Mouse (Mus musculus) heart, adult 9 months (tissue): ENCODE measurements at regions not wholly inside any gene's neighbourhood (a gene's known extent, or its start where the extent isn't known, plus 50 kb on each side); places are given as distances from the start of the nearest gene placed in this dataset.

ENCODE experiments used
- DNase-seq, 2 experiments: peaks; one replicate each; pipeline ENCODE4 v3.0.0; 2022; ENCODE audit warnings: low spot score in 2 of 2

DNA sequence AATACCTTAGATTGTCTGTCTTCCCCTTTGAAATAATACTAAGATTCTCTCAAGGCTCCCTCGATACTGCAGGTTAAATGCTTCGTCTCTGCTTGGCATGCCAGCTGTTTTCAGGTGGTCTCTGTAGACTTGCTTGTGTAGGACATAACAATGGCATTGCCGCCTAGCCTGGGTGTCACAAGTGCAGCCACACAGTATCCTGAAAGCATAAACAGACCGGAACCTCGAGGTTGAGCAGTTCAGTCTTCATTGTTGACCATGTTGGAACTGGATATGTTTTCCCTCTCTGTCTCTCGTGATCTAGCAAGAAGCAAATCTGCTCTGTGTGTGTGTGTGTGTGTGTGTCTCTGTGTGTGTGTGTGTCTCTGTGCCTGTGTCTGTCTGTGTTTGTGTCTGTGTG is 675.4 kb upstream of the Tmem132c start:
- DNase-seq: no peak

DNA sequence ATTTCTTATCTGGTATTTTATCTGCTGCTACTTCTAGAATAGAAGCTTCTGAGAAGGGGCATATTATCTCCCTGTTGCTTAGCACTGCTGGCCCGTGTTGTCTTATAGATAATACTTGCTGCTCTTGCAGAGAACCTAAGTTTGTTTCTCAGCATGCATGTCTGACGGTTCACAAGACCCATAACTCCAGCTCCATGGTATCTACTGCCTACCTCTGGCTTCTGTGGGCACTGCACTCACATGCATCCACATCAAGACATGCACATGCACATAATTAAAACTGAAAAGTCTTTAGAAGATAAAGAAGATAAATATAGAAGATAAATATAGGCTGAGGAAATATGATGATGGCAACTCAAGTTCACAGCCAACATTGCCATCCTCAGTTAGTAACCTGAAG is 667.8 kb upstream of the Tmem132c start:
- no peak for DNase-seq

DNA sequence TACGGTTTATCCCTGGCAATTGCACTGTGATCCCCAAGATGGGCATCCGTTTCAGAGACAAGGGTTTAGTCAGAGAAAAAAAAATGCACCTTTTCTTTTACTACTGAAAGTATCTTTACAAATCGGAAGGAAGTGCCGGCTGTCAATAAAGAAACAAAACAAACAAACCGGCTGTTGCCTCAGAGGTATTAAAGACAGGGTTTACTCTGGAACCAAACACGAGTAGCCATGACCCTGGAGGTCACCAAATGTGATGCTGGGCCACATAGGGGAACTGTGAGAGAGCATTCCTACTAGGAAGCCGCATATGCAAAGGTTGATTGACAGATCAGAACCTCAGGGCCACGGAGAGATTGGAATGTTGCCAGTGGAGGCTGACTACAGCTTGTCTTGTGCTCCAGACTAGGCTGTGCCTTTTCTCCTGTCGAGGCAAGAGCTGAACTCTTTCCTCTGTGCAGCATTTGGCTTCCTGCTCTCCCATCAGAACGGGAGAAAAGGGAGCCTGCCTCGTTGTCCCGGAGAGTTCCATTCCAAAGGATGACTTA is 643.8 kb upstream of the Tmem132c start:
- DNase-seq: no peak

- DNase-seq: no peak
Observed at GRCm38 (mm10) chr5:126599561-126599960, 642.0 kb upstream of the Tmem132c start.

DNA sequence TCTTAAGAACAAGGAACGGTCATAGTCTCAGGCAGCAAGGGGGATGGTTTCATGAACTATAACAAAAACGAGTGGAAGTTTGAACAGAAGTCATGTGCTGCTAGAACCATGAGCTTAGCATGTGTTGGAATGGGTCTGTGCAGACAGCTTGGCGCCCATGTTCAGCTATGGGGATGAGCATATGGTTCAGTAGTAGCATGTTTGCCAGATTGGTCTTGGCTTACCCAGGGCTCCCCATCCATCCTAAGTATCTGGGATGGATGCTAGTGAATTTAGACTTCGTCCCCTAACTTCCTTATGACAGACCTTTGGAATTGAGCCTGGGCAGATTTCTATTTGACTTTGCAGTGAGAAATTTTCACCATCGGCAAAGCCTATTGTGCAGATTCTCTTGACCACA is 634.9 kb upstream of the Tmem132c start:
- DNase-seq: no peak

DNA sequence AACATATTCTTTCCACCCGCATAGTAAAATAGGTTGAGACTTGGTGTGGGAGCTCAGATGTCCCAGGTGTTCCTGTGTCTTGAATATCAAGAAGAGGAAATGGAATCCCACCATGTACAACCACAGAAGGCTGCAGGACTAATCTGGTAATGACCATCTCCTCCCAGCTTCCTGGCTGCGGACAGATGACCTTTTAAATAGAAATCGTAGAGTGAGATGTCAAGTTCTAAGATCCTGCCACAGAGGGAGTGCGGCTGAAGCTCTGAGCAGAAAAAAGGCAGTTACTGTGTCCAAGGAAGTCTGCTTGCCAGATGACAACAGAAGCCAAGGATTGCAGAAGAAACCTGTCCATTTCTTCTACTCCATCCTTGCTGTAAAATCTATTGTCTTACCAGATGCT is 629.0 kb upstream of the Tmem132c start:
- no peak for DNase-seq

DNA sequence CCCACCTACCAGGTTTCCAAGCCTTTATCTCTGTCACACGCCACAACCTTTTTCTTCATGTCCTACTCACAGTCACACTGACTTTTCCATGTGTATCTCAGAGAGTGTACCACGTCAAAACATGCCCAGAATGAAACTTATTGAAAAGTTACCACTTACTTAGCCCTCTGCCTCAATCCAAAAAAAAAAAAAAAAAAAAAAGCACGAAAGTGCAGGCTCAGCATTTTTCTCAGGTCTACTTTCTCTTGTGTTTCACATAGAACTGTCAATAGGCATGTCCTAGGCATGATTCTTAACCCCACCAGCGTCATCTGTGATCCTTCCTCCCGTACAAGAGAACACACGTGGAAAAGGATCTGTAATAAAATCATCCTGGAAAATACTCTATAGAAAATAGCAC is 619.1 kb upstream of the Tmem132c start:
- DNase-seq: no peak

DNA sequence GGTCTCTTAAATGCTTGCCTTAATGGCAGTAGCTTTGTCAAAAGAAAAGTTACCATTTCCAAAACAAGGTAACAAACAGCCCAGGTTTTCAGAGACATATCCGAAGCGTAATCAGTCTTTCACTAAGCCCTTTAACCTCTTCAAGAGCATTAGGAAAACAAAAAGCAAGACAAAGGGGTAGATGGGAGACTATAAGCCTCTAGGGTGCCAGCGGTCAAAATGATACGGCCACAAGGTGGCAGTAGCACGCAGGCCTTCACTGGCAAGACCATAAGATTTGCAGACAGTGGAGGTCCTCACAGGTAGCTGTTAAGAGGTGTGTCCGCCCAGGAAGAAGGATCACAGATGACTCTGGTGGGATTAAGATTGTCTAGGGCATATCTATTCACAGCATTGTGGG is 618.4 kb upstream of the Tmem132c start:
- no peak for DNase-seq

GRCm38 (mm10) chr5:126629826-126630225 is 611.8 kb upstream of the Tmem132c start:
- DNase-seq: no peak

- DNase-seq: no peak
Observed at GRCm38 (mm10) chr5:126650415-126650814, 591.2 kb upstream of the Tmem132c start.

- no peak for DNase-seq
Observed at GRCm38 (mm10) chr5:126651367-126651766, 590.2 kb upstream of the Tmem132c start.

GRCm38 (mm10) chr5:126662648-126663047 is 579.0 kb upstream of the Tmem132c start:
- DNase-seq: no peak

- DNase-seq: no peak
Observed at GRCm38 (mm10) chr5:126671156-126671555, 570.5 kb upstream of the Tmem132c start.

- no peak for DNase-seq
Observed at GRCm38 (mm10) chr5:126680262-126680661, 561.3 kb upstream of the Tmem132c start.

DNA sequence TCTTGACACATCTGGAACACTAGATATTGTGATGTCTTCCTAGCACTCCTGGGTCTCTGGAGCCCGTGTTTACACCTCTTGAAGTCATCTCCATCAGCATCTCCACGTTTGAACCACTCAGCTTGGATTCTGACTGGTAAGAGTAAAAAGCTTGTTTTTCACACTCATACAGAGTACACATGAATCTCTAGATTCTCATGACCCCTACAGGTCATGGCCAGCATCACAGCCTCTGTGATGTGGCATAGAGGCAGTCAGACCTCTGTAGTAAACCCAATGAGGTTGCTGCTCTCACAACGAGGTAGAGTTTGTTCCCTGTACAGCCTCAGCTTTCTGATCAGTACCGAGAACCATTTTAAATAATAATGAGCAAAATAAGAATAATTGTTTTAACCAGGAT is 542.3 kb upstream of the Tmem132c start:
- DNase-seq: no peak

- no peak for DNase-seq
Observed at GRCm38 (mm10) chr5:126703516-126704282, 537.9 kb upstream of the Tmem132c start.

DNA sequence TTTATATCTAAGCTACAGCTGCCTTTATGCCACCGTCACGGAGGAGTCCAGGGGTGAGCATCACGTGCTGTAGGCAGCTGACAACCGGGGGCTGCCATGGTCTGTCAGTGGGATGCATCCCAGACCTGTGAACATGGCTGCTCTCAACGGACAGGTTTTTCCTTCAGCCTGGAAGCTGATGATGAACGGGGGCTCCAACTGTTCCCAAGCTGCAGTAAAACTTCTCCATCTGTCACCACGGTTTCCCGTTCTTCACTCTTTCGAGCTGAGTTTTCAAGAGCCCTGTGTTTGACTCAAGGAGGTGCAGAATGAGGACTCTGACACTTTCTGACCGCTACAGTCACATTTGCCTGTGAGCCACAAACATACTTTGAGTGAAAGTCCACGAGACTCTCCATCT is 535.7 kb upstream of the Tmem132c start:
- no peak for DNase-seq

GRCm38 (mm10) chr5:126706701-126707100 is 534.9 kb upstream of the Tmem132c start:
- DNase-seq: no peak

GRCm38 (mm10) chr5:126714672-126715071 is 526.9 kb upstream of the Tmem132c start:
- DNase-seq: no peak

DNA sequence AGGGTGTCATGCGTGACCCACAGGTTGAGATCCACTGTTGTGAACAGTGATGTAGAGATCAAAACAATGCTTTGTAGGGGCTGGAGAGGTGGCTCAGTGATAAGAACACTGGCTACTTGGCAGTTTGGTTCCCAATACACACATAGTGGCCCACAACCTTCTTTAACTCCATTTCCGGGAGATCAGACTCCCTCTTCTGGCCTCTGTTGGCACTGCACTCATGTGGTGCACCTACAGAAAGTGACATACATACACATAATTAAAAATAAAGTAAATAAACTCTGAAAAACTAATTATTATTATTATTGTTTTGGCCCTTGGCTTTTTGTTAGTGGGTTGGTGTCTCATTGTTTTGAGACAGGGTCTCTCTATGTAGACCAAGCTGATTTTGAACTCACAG is 523.2 kb upstream of the Tmem132c start:
- DNase-seq: no peak

DNA sequence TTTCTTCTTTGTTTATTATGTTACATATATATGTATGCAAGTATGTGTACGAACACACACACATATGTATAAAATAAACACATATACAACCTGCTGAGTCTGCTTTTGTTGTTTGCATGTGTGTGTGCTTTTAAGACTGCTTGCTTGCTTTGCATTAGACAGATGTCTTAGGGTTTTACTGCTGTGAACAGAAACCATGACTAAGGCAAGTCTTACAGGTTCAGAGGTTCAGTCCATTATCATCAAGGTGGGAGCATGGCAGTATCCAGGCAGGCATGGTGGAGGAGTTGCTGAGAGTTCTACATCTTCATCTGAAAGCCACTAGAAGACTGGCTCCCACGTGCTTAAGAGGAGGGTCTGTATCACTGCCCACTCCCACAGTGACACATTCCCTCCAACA is 520.3 kb upstream of the Tmem132c start:
- DNase-seq: no peak

DNA sequence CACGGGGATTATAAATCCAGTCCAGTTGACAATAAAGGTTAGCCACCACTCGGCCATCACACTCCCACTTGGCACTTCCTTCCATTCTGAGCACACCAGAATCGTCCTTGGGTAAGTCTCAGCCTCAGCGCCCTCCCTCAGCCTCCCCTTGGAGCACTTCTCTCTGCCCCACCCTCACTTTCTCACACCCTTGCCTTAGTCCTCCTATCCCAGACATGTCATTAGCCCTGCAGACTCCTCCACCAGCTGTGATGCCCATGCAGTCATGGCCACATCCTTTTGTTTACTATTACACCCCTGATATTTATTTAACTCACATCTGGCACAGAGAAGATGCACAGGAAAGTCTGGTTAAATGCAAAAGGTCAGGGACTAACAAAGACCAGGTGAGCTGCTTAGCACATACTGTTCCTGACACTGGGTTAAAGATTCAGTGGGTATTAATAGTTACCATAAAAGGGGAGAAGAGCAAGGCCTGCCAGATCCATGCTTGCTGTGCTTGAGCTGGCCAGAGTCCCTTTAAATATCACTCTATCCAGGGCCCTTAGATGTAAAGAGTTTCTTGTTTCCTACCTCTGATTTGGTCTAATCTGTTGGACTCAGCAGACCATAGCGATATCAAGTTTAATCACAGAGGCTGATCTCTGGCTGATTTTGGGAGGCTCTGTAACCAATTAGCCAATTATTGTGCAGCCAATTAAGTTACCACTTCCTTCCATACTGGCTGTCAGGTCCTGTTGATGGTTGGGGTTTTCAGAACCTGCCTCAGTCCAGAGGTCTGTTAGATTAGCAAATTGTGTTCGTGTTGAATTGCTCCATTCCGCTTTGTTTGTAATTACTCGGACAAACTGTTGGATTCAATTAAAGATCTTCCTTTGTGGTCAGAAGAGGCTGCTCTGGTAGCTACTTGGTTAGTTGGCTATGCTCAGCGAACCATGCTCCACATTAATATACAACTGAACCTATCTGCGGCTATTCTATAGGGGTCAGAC is 518.0 kb upstream of the Tmem132c start:
- no peak for DNase-seq

GRCm38 (mm10) chr5:126724329-126724728 is 517.3 kb upstream of the Tmem132c start:
- no peak for DNase-seq
